Mouse (Mus musculus) neural tube, embryonic 12.5 days (tissue): Measurements from ENCODE around the gene Bdp1. TPM values are rescaled to one million over a fixed set of nuclear protein-coding genes. Genes with fewer than 3 reads are reported as not detected.

Experiments
- ATAC-seq: fragments of 200-750 bp; cut with Nextera tagmentation; 2 replicates; pipeline ENCODE4 v1.8.0; 2017; ENCODE audit warnings: low read depth, mild to moderate bottlenecking, moderate TSS enrichment, moderate library complexity; ENCODE audit not compliant: low FRiP score
- H3K27ac ChIP-seq: fragments of 300-500 bp; sonication (generic); 2 replicates; pipeline ENCODE4 v1.5.1; 2016
- H3K27me3 ChIP-seq: fragments of 300-500 bp; sonication (generic); replicated peaks from 2 replicates; pipeline ENCODE4 v1.6.1; 2016; ENCODE audit warnings: mild to moderate bottlenecking
- H3K36me3 ChIP-seq: fragments of 300-500 bp; sonication (generic); 2 replicates; pipeline ENCODE4 v1.6.1; 2016; ENCODE audit warnings: mild to moderate bottlenecking
- H3K4me1 ChIP-seq: fragments of 300-500 bp; sonication (generic); 2 replicates; pipeline ENCODE4 v1.6.1; 2016
- H3K4me2 ChIP-seq: fragments of 300-500 bp; sonication (generic); replicated peaks from 2 replicates; pipeline ENCODE4 v1.6.1; 2016; ENCODE audit warnings: mild to moderate bottlenecking
- H3K4me3 ChIP-seq: fragments of 300-500 bp; sonication (generic); 2 replicates; pipeline ENCODE4 v1.5.1; 2016
- H3K9ac ChIP-seq: fragments of 300-500 bp; sonication (generic); 2 replicates; pipeline ENCODE4 v1.6.1; 2016; ENCODE audit warnings: mild to moderate bottlenecking
- H3K9me3 ChIP-seq: fragments of 300-500 bp; sonication (generic); 2 replicates; pipeline ENCODE4 v1.6.1; 2016; ENCODE audit warnings: mild to moderate bottlenecking
- WGBS: fragments of 180-500 bp; shearing (Covaris S2); methylation state at CpG from one replicate; pipeline ENCODE4 v1.1.7; 2016; 5-methylcytosine and 5-hydroxymethylcytosine counted together
- polyA plus RNA-seq: library from polyadenylated mRNA; unstranded; fragments of >200 nt; fragmentation: Nextera tagmentation; extraction: Ambion mirVana; gene quantifications from 2 replicates; pipeline ENCODE4 v1.2.1, GENCODE M21; 2016

Gene Bdp1
- polyA plus RNA-seq: 27.8 and 32.8 TPM in 2 replicates

DNA sequence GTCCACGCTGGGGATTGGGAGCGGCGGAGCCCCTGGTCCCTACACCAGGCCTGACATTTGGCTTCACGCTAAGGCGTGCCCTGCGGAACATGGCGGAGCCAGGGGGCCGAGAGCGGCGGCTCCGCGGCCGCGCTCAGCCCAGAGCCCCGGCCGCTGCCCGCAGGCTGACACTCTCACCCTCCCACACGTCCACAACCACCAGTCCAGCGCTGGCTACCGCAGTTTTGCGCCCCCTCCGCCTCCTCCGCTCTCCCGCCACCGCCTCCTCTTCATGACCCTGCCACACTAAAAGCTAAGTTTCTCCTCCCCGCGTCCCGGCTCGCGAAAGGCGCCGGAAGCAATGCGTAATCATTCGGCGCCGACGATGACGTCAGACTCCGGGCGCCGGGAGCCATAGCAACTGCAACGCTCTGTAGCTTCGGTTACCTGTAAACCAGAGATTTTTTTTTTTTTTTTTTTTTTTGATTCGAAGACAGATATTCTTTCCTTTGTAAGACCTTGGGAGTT is at the start of gene Bdp1:
TSS of gene Bdp1 (minus strand) at position 323 of the 507 bp plus-strand sequence.
- peak within 1 kb of the TSS; percentile 97 for H3K4me3 ChIP-seq
- H3K4me2 ChIP-seq: peak within 1 kb of the TSS; percentile 67
- H3K9ac ChIP-seq: peak within 1 kb of the TSS; percentile 91
- under 1% methylated on average over 42 of the region's 44 CpGs for WGBS
- ATAC-seq: peak; percentile 62
- H3K27me3 ChIP-seq: no peaks in the 10 kb centered on the region
- peaks cover 1% of the 10 kb centered on the region for H3K36me3 ChIP-seq
- no peaks in the 10 kb centered on the region for H3K9me3 ChIP-seq
- H3K4me1 ChIP-seq: peaks cover 20% of the 10 kb centered on the region
- H3K27ac ChIP-seq: peak within 1 kb of the TSS; percentile 46; the same call in 1 of the 2 replicates

DNA sequence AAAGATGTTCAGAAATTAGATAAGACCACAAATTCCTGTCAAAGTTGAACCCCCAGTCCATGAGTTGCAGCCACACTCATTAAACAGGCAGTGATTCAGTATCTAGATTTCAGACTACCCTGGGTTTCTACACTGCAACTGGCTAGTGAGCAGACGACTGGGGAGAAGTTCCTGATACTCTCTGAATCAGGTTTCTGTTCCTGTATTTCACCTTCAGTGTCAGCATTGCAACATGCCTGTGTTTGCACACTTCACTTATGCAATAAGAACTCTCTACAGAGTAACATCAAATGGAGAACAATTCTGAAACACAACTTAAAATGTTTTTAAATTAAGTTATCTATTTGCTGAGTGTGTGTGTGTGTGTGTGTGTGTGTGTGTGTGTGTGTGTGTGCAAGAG is 48.8 kb upstream of the Bdp1 start:
- no peaks in the 10 kb centered on the region for H3K4me1 ChIP-seq
- no peaks in the 10 kb centered on the region for H3K27me3 ChIP-seq
- no peak overlapping the region for H3K27ac ChIP-seq
- 76% methylated on average over 1 of the region's 1 CpGs for WGBS
- no peak for ATAC-seq
- no peak overlapping the region for H3K9ac ChIP-seq
- no peak overlapping the region for H3K4me2 ChIP-seq
- no peaks in the 10 kb centered on the region for H3K9me3 ChIP-seq
- no peak overlapping the region for H3K4me3 ChIP-seq
- H3K36me3 ChIP-seq: no peaks in the 10 kb centered on the region

DNA sequence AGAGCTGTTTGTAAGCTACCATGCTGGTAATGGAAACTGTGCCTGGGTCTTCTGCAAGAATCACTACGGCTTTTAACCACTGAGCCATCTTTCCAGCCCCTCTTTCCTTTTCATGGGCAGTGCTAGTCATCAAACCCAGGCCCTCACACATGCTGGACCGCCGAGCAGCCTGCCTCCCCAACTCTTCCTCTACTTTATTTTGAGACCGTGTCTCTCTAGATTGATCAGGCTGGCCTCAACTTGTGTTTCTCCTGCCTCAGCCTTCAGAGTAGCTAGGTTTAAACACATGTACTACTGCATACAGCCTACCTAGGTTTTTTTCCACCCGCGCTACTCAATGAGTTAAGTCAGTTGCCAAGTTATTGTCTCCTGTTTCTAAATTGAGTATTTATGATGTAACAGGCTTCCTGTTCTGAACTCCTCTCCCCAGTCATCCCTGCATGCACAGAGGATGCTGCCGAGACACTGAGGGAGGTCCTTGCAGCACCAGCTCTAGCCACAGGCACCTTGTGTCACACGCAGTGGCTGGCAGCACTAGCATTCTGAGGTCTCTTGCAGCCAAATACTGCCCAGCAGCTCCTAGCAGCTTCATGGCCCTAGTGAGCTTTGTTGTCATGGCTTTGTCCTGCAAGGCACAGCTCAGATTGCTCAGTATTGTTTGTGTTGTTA is 37.9 kb upstream of the Bdp1 start:
- H3K4me2 ChIP-seq: no peak overlapping the region
- no peak overlapping the region for H3K4me3 ChIP-seq
- WGBS: 84% methylated on average over 8 of the region's 8 CpGs
- H3K9me3 ChIP-seq: no peaks in the 10 kb centered on the region
- no peak overlapping the region for H3K9ac ChIP-seq
- H3K36me3 ChIP-seq: peaks cover 21% of the 10 kb centered on the region
- H3K4me1 ChIP-seq: no peaks in the 10 kb centered on the region
- no peaks in the 10 kb centered on the region for H3K27me3 ChIP-seq
- H3K27ac ChIP-seq: no peak overlapping the region
- no peak for ATAC-seq

DNA sequence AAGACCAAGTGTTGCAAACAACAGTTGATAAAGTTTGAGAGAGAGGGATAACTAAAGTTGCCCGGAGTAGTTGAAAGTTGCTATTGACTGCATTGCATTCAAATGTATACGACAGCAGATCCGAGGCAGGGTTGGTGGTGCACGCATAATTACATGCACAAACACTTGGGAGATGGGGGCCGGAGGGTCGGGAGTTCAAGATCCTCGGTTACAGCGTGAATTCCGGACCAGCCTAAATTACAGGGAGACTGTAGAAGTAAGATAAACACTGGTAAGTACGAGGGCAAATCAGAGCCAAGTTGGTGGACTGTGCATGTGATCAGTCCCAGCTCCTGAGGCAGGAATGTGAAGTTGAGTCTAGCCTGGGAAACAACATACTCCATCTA is 21.4 kb upstream of the Bdp1 start:
- H3K4me1 ChIP-seq: peaks cover 14% of the 10 kb centered on the region
- no peaks in the 10 kb centered on the region for H3K27me3 ChIP-seq
- peak; percentile 66; the same call in 1 of the 2 replicates for ATAC-seq
- peak overlapping the region; percentile 91 for H3K4me2 ChIP-seq
- WGBS: 3% methylated on average over 10 of the region's 10 CpGs
- no peak overlapping the region for H3K27ac ChIP-seq
- H3K4me3 ChIP-seq: peak overlapping the region; percentile 94
- H3K9ac ChIP-seq: peak overlapping the region; percentile 84
- H3K36me3 ChIP-seq: peaks cover 31% of the 10 kb centered on the region
- H3K9me3 ChIP-seq: no peaks in the 10 kb centered on the region

DNA sequence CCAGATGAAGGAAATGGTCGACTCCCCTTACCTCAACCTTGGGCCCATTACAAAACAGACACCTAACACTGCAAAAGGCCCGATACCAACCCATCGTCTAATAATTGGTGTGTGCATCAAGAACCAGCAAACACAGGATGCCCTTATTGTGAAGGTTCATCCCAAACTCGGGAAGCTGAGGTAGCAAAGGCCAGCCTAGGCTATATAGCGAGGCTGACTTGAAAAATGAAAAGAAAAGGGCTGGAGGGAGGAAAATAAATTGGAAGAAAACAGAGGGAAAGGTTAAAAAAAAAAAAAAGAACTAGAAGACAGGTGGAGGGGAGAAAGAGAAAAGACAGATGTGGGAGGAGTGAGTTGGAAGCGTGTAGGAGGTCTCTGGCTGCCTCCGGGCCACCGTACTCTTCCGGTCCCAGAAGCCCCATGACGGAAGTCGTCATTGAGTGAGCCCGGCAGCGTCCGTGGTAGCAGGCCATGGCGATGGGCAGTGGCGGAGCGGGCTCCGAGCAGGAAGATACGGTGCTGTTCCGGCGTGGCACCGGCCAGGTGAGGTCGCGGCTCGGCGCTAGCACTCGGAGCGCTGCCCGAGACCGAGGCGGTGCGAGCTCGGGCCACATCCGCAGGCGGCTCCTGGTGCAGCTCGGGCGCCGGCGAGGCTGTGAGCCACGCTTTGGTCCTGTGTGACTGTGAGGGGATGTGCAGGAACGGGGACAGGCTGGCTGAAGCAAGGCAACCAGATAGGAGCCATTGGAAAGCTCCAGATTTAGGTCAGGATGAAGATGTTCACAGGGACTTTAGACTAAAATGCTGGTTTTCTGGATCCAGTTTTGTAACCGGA is 20.8 kb upstream of the Bdp1 start, which contains the start of gene Smn1:
TSS of gene Smn1 (plus strand) at position 430 of the 835 bp plus-strand sequence.
- no peak within 1 kb of the TSS for H3K27ac ChIP-seq
- peaks cover 14% of the 10 kb centered on the region for H3K4me1 ChIP-seq
- peak within 1 kb of the TSS; percentile 91 for H3K4me2 ChIP-seq
- H3K4me3 ChIP-seq: peak within 1 kb of the TSS; percentile 94
- no peaks in the 10 kb centered on the region for H3K9me3 ChIP-seq
- H3K36me3 ChIP-seq: peaks cover 28% of the 10 kb centered on the region
- no peaks in the 10 kb centered on the region for H3K27me3 ChIP-seq
- ATAC-seq: peak; percentile 97
- 4% methylated on average over 42 of the region's 42 CpGs for WGBS
- peak within 1 kb of the TSS; percentile 84 for H3K9ac ChIP-seq

DNA sequence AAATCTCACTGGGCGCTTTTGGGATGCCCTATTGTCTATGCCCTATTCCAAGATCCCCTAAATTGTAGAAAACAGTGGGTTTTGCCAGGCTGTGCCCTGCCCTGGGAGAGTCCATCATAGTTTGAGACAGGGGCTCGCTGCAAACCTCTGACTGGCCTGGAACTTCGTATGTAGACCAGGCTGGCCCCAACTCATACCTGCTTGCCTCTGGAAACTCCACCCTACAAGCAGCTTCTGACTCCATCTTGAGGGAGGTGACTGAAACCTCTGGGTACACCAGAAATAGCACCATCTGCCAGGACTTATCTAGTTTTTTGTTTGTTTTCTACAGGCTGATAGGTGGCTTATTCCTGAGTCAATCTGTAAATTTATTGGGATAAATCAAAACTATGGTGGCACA is 20.1 kb upstream of the Bdp1 start:
- Histone ChIP-seq H3K36me3 (peaks cover 23% of the 10 kb centered on the region), H3K9me3 (no peaks in the 10 kb centered on the region), H3K4me3 (peak overlapping the region; percentile 94; the same call in 1 of the 2 replicates), H3K4me1 (peaks cover 14% of the 10 kb centered on the region), H3K27me3 (no peaks in the 10 kb centered on the region), H3K27ac (no peak overlapping the region), H3K9ac (no peak overlapping the region), H3K4me2 (peak overlapping the region; percentile 91)
- peak; percentile 56; the same call in 1 of the 2 replicates for ATAC-seq
- WGBS: 84% methylated on average over 3 of the region's 3 CpGs

DNA sequence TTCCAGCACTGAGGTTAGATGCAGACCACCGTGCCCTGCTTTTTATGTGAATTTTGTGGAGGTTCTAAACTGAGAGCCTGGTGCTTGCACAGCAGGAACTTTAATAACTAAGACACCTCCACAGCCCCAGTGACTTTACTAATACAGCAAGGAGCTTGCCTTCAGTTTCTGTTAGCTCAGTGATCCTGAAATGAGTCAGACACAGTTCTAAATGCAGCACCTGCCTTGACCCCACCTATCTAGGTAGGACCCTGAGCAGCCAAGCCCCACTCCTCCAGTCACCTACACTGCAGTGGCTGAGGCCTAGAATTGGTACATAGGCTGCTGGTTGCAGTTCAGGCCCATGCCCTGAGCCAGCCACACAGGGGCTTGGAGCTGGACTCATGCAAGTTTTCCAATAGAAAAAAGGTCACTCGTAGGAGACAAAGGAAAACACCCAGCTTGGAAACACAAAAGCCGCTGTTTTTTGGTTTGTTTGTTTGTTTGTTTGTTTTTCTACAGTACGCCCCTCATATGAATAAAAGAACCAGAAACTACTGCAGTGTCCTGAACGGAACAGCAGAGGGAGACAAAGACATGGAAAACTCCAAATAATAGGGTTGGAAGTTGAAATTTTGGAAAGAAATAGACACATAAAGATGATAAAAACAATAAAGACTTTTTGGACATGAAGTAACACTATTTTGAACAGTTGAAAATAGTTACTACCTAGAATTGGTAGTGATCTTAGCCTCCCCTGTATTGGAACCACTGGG is 8.5 kb upstream of the Bdp1 start:
- Histone ChIP-seq H3K4me1 (peaks cover 12% of the 10 kb centered on the region), H3K4me2 (no peak overlapping the region), H3K36me3 (peaks cover 19% of the 10 kb centered on the region), H3K27ac (no peak overlapping the region), H3K9me3 (no peaks in the 10 kb centered on the region), H3K9ac (no peak overlapping the region), H3K27me3 (no peaks in the 10 kb centered on the region), H3K4me3 (no peak overlapping the region)
- ATAC-seq: no peak
- 49% methylated on average over 5 of the region's 5 CpGs for WGBS

DNA sequence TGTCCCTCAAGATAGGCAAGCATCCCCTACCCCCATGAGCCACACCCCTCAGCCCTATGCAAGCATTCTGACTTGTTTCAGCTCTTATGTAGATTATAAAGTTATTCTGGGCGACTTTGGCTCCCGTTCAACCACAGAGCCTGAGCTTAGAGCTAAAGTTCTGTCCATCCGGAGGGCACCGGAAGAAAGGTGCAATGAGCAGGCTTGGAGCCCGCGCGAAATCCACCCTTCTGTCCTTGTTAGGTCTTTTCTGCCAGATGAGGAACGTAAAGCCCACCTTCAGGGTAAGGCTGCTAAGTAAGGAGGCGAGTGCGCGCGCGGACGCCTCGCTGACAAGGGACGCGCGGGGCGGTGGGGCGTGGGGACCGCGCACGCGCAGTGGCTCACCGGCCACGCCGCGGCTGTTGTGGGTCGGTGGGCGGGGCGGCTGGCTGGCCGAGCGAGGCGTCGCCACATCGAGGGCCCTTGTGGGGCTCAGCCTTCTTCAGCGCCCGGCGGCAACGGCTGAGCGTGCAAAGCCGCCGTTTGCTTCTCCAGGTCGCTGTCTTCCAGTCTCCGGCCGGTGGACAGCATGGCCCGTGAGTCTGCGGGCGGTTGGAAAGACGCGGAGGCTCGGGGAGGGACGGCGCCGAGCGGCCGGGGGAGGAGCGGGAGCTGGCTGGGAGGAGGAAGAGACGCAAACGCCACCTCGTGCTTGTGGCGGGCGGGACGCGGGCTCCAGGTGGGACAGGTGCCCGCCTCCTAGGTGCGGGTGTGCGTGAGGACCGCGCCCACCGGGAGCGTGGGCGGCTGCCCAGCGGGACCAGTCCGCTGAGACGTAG is 4.0 kb upstream of the Bdp1 start, which contains the start of gene Serf1:
TSS of gene Serf1 (plus strand) at position 361 of the 821 bp plus-strand sequence.
- peak within 1 kb of the TSS; percentile 84 for H3K9ac ChIP-seq
- peak within 1 kb of the TSS; percentile 89 for H3K4me2 ChIP-seq
- H3K4me1 ChIP-seq: peaks cover 17% of the 10 kb centered on the region
- H3K9me3 ChIP-seq: no peaks in the 10 kb centered on the region
- 0 out of 2 replicates have a peak, but pooled peaks cover 5% of the 10 kb centered on the region for H3K36me3 ChIP-seq
- 0 out of 2 replicates have a peak within 1 kb of the TSS, but pooled peaks have one; percentile 16 for H3K27ac ChIP-seq
- WGBS: 1% methylated on average over 76 of the region's 76 CpGs
- no peaks in the 10 kb centered on the region for H3K27me3 ChIP-seq
- ATAC-seq: peak; percentile 78
- H3K4me3 ChIP-seq: peak within 1 kb of the TSS; percentile 79

DNA sequence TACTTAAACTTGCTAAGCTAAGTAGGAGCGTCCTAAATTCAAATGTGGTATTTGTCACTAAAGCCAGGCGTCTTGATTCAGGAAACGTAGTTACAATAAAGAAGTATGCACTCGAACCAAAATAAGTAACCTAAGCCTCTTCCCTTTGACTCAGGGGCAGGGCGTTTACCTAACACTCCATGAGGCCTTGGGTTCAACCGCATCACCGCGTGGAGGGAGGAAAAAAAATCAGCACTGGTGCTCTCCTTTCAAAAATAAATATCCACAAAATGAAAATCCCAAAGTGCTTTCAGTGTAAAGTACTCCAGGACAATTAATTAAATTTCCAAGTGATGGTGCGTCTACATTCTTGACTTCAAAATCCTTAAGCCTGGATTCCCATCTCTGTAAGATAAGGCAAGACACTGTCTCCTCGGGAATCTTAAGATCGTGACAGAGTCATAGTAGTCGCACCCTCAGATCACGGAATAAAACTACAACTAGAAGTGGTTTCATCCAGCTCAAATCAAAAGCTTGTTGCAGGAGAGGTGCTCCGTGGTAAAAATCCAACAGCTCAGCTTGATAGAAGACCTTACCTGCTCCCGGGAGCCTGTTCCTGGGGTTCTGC is 715 bp downstream of the Bdp1 start:
- H3K4me1 ChIP-seq: peaks cover 14% of the 10 kb centered on the region
- ATAC-seq: no peak
- H3K4me2 ChIP-seq: peak overlapping the region; percentile 67
- peak overlapping the region; percentile 97 for H3K4me3 ChIP-seq
- H3K36me3 ChIP-seq: peaks cover 5% of the 10 kb centered on the region
- WGBS: 7% methylated on average over 15 of the region's 15 CpGs
- peak overlapping the region; percentile 46; the same call in 1 of the 2 replicates for H3K27ac ChIP-seq
- no peaks in the 10 kb centered on the region for H3K9me3 ChIP-seq
- no peaks in the 10 kb centered on the region for H3K27me3 ChIP-seq
- peak overlapping the region; percentile 91 for H3K9ac ChIP-seq

DNA sequence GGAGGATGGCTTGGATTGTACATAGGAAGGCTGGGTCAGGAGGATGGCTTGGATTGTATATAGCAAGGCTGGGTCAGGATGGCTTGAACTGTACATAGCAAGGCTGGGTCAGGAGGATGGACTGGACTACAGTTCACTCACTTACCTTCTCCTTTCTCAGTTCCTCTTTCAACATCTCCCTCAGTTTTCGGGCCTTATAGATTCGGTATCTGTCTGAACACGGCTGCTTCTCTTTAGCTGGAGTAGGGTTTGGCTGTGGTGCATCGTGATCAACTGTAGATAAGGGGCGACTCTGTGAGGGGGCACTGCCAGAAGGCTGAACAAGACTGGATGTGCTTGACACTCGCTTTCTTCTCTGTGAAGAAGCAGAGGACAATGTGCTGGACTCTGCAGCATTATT is 5.1 kb downstream of the Bdp1 start:
- Histone ChIP-seq H3K9me3 (no peaks in the 10 kb centered on the region), H3K4me3 (no peak overlapping the region), H3K4me1 (peaks cover 12% of the 10 kb centered on the region), H3K36me3 (peaks cover 44% of the 10 kb centered on the region), H3K9ac (no peak overlapping the region), H3K4me2 (no peak overlapping the region), H3K27ac (no peak overlapping the region), H3K27me3 (no peaks in the 10 kb centered on the region)
- WGBS: 95% methylated on average over 6 of the region's 6 CpGs
- no peak for ATAC-seq

DNA sequence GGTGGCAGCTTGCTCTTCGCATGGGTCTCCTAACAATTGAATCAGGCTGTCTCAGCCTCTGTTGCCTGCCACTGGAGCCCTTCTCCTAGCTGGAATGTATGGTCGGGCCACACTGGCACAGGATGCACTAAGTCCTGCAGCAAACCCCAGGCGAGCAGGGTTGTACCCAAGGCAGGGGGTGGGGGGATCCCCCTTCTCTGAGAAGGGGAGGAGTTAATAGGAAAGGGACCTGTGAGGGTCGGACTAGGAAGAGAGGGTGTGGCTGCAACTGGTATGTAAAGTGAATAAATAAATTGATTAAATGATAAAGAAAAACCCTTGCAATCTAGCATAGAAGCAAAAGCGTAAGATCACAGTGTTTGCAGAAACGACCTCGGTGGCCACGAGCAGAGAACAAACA is 32.4 kb downstream of the Bdp1 start:
- WGBS: 89% methylated on average over 8 of the region's 8 CpGs
- Histone ChIP-seq H3K9me3 (no peaks in the 10 kb centered on the region), H3K27ac (no peak overlapping the region), H3K9ac (no peak overlapping the region), H3K27me3 (no peaks in the 10 kb centered on the region), H3K4me3 (no peak overlapping the region), H3K36me3 (peaks cover 72% of the 10 kb centered on the region), H3K4me2 (no peak overlapping the region), H3K4me1 (no peaks in the 10 kb centered on the region)
- ATAC-seq: no peak
